Mouse (Mus musculus): ENCODE results near the gene Lman2l.
A peak's percentile ranks its signal among the peaks of the same experiment; 100 is the strongest.

The Lman2l gene

GRCm38 (mm10) chr1:36444471-36445464, at the start of gene Lman2l:
Lman2l (minus strand) TSS chr1:36445271.
- DNase-seq (ENCODE audit: low read depth): peak; percentile 87

- DNase-seq (ENCODE audit: low read depth): no peak
Measured at GRCm38 (mm10) chr1:36493299-36493698, 48.2 kb upstream of the Lman2l start.

- peak; percentile 79 for DNase-seq (ENCODE audit: low read depth)
Measured at GRCm38 (mm10) chr1:36492416-36493139, 47.5 kb upstream of the Lman2l start.

- DNase-seq (ENCODE audit: low read depth): no peak
Measured at GRCm38 (mm10) chr1:36489661-36490060, 44.6 kb upstream of the Lman2l start.

GRCm38 (mm10) chr1:36487111-36487510, 42.0 kb upstream of the Lman2l start:
- no peak for DNase-seq (ENCODE audit: low read depth)

- no peak for DNase-seq (ENCODE audit: low read depth)
Measured at GRCm38 (mm10) chr1:36485080-36485479, 40.0 kb upstream of the Lman2l start.

GRCm38 (mm10) chr1:36483825-36484224, 38.8 kb upstream of the Lman2l start:
- DNase-seq (ENCODE audit: low read depth): no peak

- no peak for DNase-seq (ENCODE audit: low read depth)
Measured at GRCm38 (mm10) chr1:36479903-36480899, 35.1 kb upstream of the Lman2l start.

GRCm38 (mm10) chr1:36478343-36478795, 33.3 kb upstream of the Lman2l start:
- no peak for DNase-seq (ENCODE audit: low read depth)

- DNase-seq (ENCODE audit: low read depth): no peak
Measured at GRCm38 (mm10) chr1:36476426-36476825, 31.4 kb upstream of the Lman2l start.

- DNase-seq (ENCODE audit: low read depth): no peak
Measured at GRCm38 (mm10) chr1:36475480-36476110, 30.5 kb upstream of the Lman2l start.

GRCm38 (mm10) chr1:36474646-36475045, 29.6 kb upstream of the Lman2l start:
- no peak for DNase-seq (ENCODE audit: low read depth)

GRCm38 (mm10) chr1:36473211-36473780, 28.2 kb upstream of the Lman2l start:
- DNase-seq (ENCODE audit: low read depth): no peak

GRCm38 (mm10) chr1:36472106-36472440, 27.0 kb upstream of the Lman2l start:
- no peak for DNase-seq (ENCODE audit: low read depth)

GRCm38 (mm10) chr1:36471181-36472105, 26.4 kb upstream of the Lman2l start, which contains the start of gene Cnnm4:
Cnnm4 (plus strand) TSS chr1:36471620.
- DNase-seq (ENCODE audit: low read depth): peak; percentile 48

- DNase-seq (ENCODE audit: low read depth): no peak
Measured at GRCm38 (mm10) chr1:36469811-36470444, 24.9 kb upstream of the Lman2l start.

- DNase-seq (ENCODE audit: low read depth): no peak
Measured at GRCm38 (mm10) chr1:36467446-36467845, 22.4 kb upstream of the Lman2l start.

- DNase-seq (ENCODE audit: low read depth): no peak
Measured at GRCm38 (mm10) chr1:36465641-36466160, 20.6 kb upstream of the Lman2l start.

- DNase-seq (ENCODE audit: low read depth): no peak
Measured at GRCm38 (mm10) chr1:36461829-36462228, 16.8 kb upstream of the Lman2l start.

All from fibroblast of lung, adult 2 months (primary cell).